Mouse (Mus musculus) CH12.LX (cell line): ENCODE measurements around the gene Fkbp14.

Experiments used
- BHLHE40 ChIP-seq: IDR thresholded peaks from 2 replicates; pipeline ENCODE4 v1.6.1; 2011; ENCODE audit warnings: mild to moderate bottlenecking, low read depth, low read length, improper control_type of control experiment
- CTCF ChIP-seq, 2 experiments: IDR thresholded peaks in 1 of 2; conservative IDR thresholded peaks in 1 of 2; 2 replicates each; pipeline ENCODE4 v1.5.1; 2011 to 2012; ENCODE audit warnings: low read depth in 2 of 2, low read length in 2 of 2, improper control_type of control experiment in 1 of 2, inconsistent platforms in 1 of 2, mild to moderate bottlenecking in 1 of 2, moderate library complexity in 1 of 2
- E2F4 ChIP-seq: IDR thresholded peaks from 2 replicates; pipeline ENCODE4 v1.6.1; 2011; ENCODE audit warnings: low read depth, low read length, improper control_type of control experiment; ENCODE audit not compliant: insufficient replicate concordance
- MAFK ChIP-seq: IDR thresholded peaks from 2 replicates; pipeline ENCODE4 v1.6.1; 2011; ENCODE audit warnings: low read length, improper control_type of control experiment; ENCODE audit not compliant: insufficient replicate concordance
- MXI1 ChIP-seq: IDR thresholded peaks from 2 replicates; pipeline ENCODE4 v1.6.1; 2011; ENCODE audit warnings: mild to moderate bottlenecking, low read depth, low read length, improper control_type of control experiment
- POLR2A ChIP-seq: IDR thresholded peaks from 2 replicates; pipeline ENCODE4 v1.6.1; 2011; ENCODE audit warnings: low read depth, mild to moderate bottlenecking, improper control_type of control experiment, low read length
- POLR2AphosphoS2 ChIP-seq: IDR thresholded peaks from 2 replicates; pipeline ENCODE4 v1.6.1; 2011; ENCODE audit warnings: low read depth, low read length, improper control_type of control experiment
- SMC3 ChIP-seq: IDR thresholded peaks from 2 replicates; pipeline ENCODE4 v1.6.1; 2011; ENCODE audit warnings: low read depth, low read length, improper control_type of control experiment
- USF1 ChIP-seq: IDR thresholded peaks from 2 replicates; pipeline ENCODE4 v1.6.1; 2014; ENCODE audit warnings: low read depth, mild to moderate bottlenecking, inconsistent platforms, low read length, improper control_type of control experiment

DNA sequence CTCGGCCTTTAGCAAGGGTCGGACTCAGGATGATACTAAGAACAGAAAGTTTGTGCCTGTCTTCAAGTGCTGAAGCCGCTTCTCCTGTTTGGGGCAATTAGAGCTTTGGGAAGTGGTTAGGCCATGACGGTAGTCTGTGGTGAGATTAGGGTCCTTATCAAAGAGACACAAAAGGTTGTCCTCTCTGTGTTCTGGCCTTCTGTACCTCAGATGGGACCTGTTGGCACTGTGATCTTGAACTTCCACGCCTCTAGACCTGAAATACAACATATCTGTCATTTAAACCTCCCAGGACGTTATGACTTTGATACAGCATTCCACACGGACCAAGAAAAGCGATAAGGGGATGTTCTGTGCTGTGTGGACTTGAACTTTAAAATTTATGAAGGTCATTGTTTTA is 68.4 kb downstream of the Fkbp14 start:
- TF ChIP-seq CTCF (conservative IDR thresholded peaks at IDR 0.05 in 1 of 2, IDR thresholded peaks at IDR 0.05 in 1 of 2; ENCODE audit: low read depth in 2 of 2, low read length in 2 of 2) = no peak
- no peak for TF ChIP-seq POLR2AphosphoS2
- TF ChIP-seq MAFK = no peak
- no peak for TF ChIP-seq MXI1
- TF ChIP-seq USF1 = no peak
- no peak for TF ChIP-seq POLR2A
- no peak for TF ChIP-seq BHLHE40
- no peak for TF ChIP-seq E2F4
- TF ChIP-seq SMC3 = no peak
